Mouse (Mus musculus) small intestine, adult 2 months (tissue): ENCODE measurements around the gene Wdr90.

Experiments
- CTCF ChIP-seq: fragments of 200-500 bp; IDR thresholded peaks from 2 replicates; pipeline ENCODE4 v1.5.1; 2012; ENCODE audit warnings: low read depth, mild to moderate bottlenecking, control low read depth, inconsistent platforms, low read length, moderate library complexity, mixed read lengths; ENCODE audit not compliant: insufficient replicate concordance, insufficient read length; ENCODE audit errors: extremely low read depth
- POLR2A ChIP-seq: fragments of 200-500 bp; IDR thresholded peaks from 2 replicates; pipeline ENCODE4 v1.6.1; 2012; ENCODE audit warnings: low read depth, mild to moderate bottlenecking, control low read depth, inconsistent platforms, low read length, moderate library complexity

GRCm38 (mm10) chr17:25885636-25886035 lies 24.3 kb upstream of the Wdr90 start:
- TF ChIP-seq CTCF (no peak), POLR2A (no peak)
